Mouse (Mus musculus) B cell, adult 2 months (primary cell): Measurements from ENCODE around the gene Slc25a28.

Experiments used
- DNase-seq, 2 experiments: peaks; one replicate each; pipeline ENCODE4 v3.0.0; 2022

Slc25a28 gene

GRCm38 (mm10) chr19:43630466-43631251, 44.0 kb downstream of the Slc25a28 start:
- peak; percentile 88 to 89 for DNase-seq

- DNase-seq, result no peak
These were observed 45.6 kb downstream of the Slc25a28 start for GRCm38 (mm10) chr19:43629088-43629487.

DNA sequence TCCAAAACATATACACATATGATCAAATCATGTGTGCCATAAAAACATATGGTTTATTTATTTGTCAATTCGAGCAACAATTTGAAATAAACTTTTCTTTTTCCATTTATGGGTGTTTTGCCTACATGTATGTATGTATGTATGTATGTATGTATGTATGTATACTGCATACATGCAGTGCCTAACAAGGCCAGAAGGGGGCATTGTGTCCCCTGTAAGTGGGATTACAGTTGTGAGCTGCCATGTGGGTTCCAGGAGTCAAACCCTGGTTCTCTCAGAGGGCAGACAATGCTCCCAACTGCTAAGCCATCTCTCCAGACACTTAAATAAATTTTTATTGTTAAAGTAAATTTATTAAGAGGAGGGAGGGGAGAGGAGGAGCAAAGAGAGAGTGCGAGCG, 47.3 kb downstream of the Slc25a28 start:
- DNase-seq, result no peak

DNA sequence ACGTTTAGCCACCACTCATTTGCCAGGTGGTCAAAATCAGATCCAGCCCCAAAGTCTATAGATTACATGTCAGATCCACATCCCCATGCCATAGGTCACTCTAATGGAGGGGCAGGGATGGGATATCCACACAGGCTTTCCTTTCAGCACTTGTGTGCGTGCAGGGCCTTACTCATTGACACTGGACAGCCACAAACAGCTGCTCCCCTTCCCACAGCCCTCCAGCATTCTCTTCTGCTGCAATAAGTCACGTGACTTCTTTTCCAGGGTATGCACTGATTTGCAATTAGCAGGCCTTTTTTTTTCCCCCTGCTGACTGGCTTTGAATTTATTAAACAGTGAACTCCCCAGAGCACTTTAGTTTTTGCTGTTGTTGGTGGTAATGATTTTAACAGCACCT, 48.5 kb downstream of the Slc25a28 start:
- DNase-seq, result no peak

GRCm38 (mm10) chr19:43623913-43624312, 50.8 kb downstream of the Slc25a28 start:
- peak; percentile 75 to 78 for DNase-seq

GRCm38 (mm10) chr19:43619916-43620479, 54.7 kb downstream of the Slc25a28 start:
- DNase-seq, result no peak

GRCm38 (mm10) chr19:43618505-43619030, 56.1 kb downstream of the Slc25a28 start:
- DNase-seq, result no peak

DNA sequence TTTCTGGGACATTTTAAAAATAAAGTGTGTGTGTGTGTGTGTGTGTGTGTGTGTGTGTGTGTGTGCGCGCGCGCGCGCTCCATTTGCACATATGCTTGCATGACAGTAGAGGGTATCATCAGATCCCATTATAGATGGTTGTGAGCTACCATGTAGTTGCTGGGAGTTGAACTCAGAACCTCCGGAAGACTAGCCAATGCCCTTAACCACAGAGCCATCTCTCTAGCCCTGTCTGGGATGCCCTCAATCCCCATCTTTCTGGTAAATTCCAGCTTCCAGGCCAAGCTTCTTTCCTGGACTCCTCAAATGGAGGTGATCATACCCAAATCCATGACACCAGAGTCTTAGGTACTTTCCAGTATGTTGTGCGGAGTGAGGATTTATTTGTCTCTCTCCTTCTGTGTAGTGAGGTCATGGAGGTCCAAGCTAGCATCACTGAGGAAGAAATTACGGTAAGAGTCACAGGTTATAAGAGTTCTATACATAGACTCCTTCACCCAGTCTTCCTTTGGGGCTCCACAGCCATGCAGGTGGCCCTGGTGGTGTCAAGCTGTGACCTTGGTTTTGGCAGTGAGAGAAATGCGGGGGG, 56.8 kb downstream of the Slc25a28 start:
- DNase-seq, result no peak

DNA sequence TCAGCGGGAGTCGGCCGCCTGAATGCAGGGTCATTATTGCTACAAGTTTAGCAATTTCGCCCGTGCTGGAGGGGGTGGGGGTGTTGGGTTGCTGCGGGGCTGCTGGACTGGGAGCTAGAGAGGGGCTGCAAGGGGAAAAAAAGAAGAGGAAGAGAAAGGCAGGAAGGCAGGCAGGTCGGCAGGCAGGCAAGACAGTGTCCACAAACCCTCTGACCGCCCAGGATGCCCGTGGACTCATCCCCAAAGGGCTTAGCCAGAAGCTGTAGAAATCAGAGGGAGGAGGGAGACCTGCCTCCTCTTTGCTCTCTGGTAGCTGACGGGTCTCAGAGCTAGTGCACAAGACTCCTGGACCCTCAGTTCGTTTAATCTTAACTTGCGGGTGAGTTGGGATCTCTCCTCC, 57.8 kb downstream of the Slc25a28 start:
- no peak for DNase-seq

- DNase-seq, result peak in 1 of 2 experiments; percentile 27
These were observed 58.2 kb downstream of the Slc25a28 start for GRCm38 (mm10) chr19:43616415-43616861.

DNA sequence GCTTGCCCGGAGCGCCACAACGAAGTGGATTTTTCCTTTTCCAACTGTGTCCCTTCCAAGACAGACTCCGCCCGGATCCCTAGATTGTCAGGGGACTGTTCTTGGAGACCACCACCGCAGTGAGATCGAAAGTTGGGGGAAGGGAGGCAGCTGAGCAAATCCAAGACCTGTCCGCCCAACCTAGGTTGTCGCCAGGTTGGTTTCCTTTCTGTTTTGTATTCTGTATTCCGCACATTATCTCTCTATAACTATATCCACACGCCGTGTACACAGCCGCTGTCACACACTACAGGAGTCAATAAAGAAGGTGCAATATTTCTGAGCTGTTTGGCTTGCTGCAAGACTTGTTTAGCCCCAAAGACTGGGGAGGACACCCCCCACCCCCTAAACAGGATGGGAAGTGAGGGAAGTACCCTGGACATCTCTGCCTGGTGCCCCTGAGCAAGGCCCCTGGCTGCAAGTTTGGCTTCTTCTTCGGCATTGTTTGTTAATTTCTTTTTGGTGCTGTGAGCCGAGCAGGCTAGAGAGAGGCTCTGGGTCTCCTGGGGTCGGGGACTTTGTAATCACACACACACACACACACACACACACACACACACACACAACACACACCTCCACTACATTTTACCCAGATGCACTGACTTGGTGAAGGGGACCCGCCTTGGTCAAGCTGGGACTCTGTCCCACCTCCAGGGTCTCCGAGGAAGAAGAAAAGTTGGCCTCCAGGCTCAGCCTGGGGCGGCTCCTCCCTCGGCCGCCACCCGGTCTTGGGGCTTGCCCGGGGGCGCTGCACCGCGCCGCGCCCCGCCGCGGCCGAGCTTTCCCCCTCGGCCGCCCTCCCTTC, 58.9 kb downstream of the Slc25a28 start:
- peak in 1 of 2 experiments; percentile 40 for DNase-seq

DNA sequence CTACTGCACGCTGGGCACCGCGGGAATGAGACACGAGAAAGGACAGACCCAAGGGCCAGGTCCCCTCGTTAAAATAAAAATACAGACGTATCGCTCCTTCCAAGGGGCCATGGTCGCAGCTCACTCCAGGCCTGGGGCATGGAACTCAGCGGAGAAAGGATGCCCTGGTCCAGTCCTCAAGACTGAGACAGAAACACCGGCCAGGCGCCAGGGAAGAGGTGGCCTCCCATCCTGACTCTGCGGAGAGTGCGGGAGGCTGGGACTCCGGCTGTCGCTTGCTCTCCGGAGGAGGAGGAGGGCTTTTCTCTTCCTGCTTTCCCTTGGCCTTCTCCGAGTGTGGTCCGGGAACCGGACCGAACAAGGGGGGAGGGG, 59.6 kb downstream of the Slc25a28 start:
- no peak for DNase-seq

- peak; percentile 52 to 65 for DNase-seq
These were observed 60.2 kb downstream of the Slc25a28 start for GRCm38 (mm10) chr19:43614341-43615073.
